Mouse (Mus musculus) cerebellum, adult 2 months (tissue): ENCODE measurements around the gene Psme4. TPM values are rescaled to one million over a fixed set of nuclear protein-coding genes. Genes with fewer than 3 reads are reported as not detected.

Source experiments
- DNase-seq, 2 experiments: peaks; one replicate each; pipeline ENCODE4 v3.0.0; 2021
- H3K27ac ChIP-seq: fragments of 200-500 bp; 2 replicates; pipeline ENCODE4 v1.5.1; 2012; ENCODE audit warnings: low read length, control low read depth, inconsistent platforms; ENCODE audit not compliant: insufficient read depth
- H3K27me3 ChIP-seq: fragments of 200-500 bp; 2 replicates; pipeline ENCODE4 v1.6.1; 2012; ENCODE audit warnings: inconsistent platforms, mild to moderate bottlenecking, low read length, moderate library complexity; ENCODE audit not compliant: control insufficient read depth, insufficient read depth
- H3K4me1 ChIP-seq: fragments of 200-500 bp; 2 replicates; pipeline ENCODE4 v1.6.1; 2011; ENCODE audit warnings: low read length; ENCODE audit not compliant: control insufficient read depth, insufficient read depth
- H3K4me3 ChIP-seq: fragments of 200-500 bp; replicated peaks from 2 replicates; pipeline ENCODE3; 2011; ENCODE audit warnings: mild to moderate bottlenecking, low read depth, low read length, control low read depth; ENCODE audit not compliant: insufficient read depth
- CTCF ChIP-seq: fragments of 200-500 bp; IDR thresholded peaks from 2 replicates; pipeline ENCODE4 v1.5.1; 2011; ENCODE audit warnings: low read depth, mild to moderate bottlenecking, control low read depth, low read length, moderate library complexity, borderline replicate concordance; ENCODE audit not compliant: insufficient read depth
- POLR2A ChIP-seq: fragments of 200-500 bp; IDR thresholded peaks from 2 replicates; pipeline ENCODE4 v1.6.1; 2011; ENCODE audit warnings: low read length, control low read depth, borderline replicate concordance; ENCODE audit not compliant: insufficient read depth
- WGBS: fragments of 180-500 bp; shearing (Covaris S2); methylation state at CpG from one replicate; pipeline ENCODE4 v1.1.7; 2018; 5-methylcytosine and 5-hydroxymethylcytosine counted together
- polyA plus RNA-seq: library from polyadenylated mRNA; depleted of rRNA; stranded (reverse); fragments of >200 nt; gene quantifications from 2 replicates; pipeline ENCODE4 v1.2.3, GENCODE M21; 2012; rRNA removed

The Psme4 gene
- polyA plus RNA-seq, 1 experiment, result 29.5 TPM

- H3K4me1 ChIP-seq, result no peaks in the 10 kb centered on the region
- WGBS, result 93% methylated on average over 1 of the region's 1 CpGs
- H3K27me3 ChIP-seq, result no peaks in the 10 kb centered on the region
- no peak overlapping the region for H3K4me3 ChIP-seq
- no peak for DNase-seq
- no peak for TF ChIP-seq CTCF
- TF ChIP-seq POLR2A, result no peak
- no peak overlapping the region for H3K27ac ChIP-seq
Observed at GRCm38 (mm10) chr11:30928498-30928897, 157.0 kb downstream of the Psme4 start.

Other genes with a start within 250 kb of the Psme4 start
- 75.2 and 75.7 TPM in 2 replicates for gene Acyp2, start 122.1 kb upstream of the Psme4 start, polyA plus RNA-seq
- gene Gpr75, start 113.6 kb downstream of the Psme4 start, polyA plus RNA-seq, result 14.4 and 16.0 TPM in 2 replicates
- gene Asb3, start 113.7 kb downstream of the Psme4 start, polyA plus RNA-seq, result 8.8 and 9.4 TPM in 2 replicates
- gene Erlec1, start 182.6 kb downstream of the Psme4 start, polyA plus RNA-seq, result 40.1 and 40.7 TPM in 2 replicates
- gene Chac2, start 214.6 kb downstream of the Psme4 start, polyA plus RNA-seq, result 10.9 and 11.2 TPM in 2 replicates